Mouse (Mus musculus) naive thymus-derived CD4-positive, alpha-beta T cell, adult 5 months (primary cell): ENCODE measurements around the gene Rhbdl3. TPM values are rescaled to one million over a fixed set of nuclear protein-coding genes. Genes with fewer than 3 reads are reported as not detected.

Experiments
- polyA plus RNA-seq: library from polyadenylated mRNA; unstranded; fragments of 100-300 nt; shearing (Covaris generic); gene quantifications from one replicate; pipeline ENCODE4 v1.2.1, GENCODE M21; 2017

The Rhbdl3 gene
- 1.6 TPM for polyA plus RNA-seq

DNA sequence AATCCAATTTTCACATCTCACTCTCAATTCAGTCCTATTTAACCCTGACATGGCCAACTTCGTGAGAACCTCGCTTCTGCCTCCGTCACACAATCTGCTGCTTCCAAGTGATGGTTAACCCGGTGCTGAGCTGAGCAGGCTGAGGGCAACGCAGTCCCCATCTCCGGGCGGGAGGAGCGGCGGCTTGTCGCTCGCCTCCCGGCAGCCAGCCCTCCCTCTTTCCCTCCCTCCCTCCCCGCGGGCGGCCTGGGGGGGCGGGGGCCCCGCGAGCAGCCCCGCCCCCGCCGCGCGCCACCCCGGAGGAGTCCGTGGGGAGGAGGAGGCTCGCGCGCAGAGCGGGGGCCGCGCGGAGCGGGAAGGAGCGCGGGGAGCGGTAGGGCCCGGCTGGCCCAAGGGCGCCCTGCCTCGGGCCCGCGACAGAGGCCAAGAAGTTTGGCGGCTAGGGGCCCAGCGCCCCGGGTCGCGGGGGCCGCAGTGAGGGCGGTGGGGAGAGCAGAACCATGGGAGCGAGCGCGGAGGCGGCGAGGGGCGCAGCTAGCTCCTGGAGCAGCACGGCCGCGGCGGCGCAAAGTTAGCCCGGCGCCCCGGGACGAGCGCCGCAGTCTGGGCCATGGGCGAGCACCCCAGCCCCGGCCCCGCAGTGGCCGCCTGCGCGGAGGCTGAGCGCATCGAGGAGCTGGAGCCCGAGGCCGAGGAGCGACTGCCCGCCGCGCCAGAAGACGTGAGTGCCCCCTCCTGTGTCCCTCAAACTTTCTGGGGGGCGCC lies at the start of gene Rhbdl3:
Rhbdl3 (plus strand) TSS at position 362 of the 765 bp plus-strand sequence.

DNA sequence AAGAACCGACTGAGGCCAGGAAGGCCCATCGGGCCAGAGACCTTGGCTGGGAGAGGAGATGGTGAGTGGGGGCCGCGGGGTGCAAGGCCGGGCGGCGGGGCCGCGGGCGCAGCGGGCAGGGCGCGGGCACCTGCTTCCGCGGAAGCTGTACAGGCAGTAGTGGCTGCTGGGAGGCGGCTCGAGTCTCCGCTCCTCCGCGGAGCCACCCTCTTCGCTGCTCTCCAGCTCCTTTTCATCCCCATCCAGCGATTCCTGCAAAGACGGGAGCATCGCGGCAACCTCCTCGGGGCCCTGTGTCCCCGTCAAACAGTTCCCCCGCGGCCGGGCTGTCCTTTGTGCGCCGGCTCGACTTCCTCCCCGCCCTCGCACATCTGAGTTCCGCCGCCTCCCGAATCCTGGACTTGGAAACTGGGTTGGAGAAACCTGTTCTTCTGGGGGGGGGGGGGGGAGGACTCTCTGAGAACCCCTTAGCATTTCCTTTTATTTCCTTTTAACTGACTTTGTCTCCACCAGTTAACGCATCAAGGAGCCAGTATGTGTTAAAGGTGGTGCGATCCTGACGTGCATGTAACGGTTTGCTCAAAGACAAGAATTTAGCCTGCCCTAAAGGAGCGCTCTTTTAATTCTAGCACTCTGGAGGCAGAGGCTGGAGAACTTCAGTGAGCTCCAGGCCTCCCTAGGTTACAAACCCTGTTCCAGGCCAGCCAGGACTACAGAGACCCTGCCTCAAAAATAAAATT lies 77.2 kb downstream of the Rhbdl3 start, which contains the start of gene 5730455P16Rik:
5730455P16Rik (minus strand) TSS at position 323 of the 740 bp plus-strand sequence.

DNA sequence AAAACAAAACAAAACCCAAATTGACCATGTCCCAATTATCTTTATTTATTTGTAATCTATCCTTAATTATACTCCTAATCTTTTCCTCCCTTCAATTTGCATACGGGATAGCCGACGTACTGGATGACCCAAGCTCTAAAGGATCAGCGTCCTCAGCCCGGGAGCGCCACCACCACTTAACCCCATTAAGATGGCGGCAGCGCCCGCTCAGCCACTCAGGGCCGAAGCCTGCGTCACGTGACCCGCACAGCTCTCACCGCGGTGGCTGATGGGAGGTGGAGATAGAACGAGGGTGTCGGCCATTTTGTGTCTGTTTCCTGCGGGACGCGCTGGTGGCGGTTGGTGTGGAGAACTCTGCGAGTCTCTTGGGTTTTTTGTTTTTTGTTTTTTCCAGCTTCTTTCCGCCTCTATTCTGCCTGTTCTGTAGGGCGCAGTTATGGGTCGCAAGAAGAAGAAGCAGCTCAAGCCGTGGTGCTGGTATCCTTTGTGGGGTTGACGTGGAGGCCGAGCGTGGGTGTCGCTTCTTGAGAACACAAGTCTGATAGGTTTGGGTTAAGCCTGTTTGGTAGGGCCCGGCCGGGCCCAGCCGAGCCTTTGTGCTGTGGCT lies 82.4 kb downstream of the Rhbdl3 start, which contains the start of gene Zfp207:
Zfp207 (plus strand) TSS at position 261 of the 607 bp plus-strand sequence.

Other genes starting within 250 kb of the Rhbdl3 start
- gene Crlf3, start 219.9 kb upstream of the Rhbdl3 start, polyA plus RNA-seq: 775 TPM
- 2.8 TPM for gene Atad5, start 211.5 kb upstream of the Rhbdl3 start, polyA plus RNA-seq
- 5.9 TPM for gene Tefm, start 158.7 kb upstream of the Rhbdl3 start, polyA plus RNA-seq
- not detected for gene Adap2, start 146.8 kb upstream of the Rhbdl3 start, polyA plus RNA-seq
- 2.1 TPM for gene Rnf135, start 117.1 kb upstream of the Rhbdl3 start, polyA plus RNA-seq
- 54.1 TPM for gene Rhot1, start 91.9 kb upstream of the Rhbdl3 start, polyA plus RNA-seq
- gene 5730455P16Rik, start 77.1 kb downstream of the Rhbdl3 start, polyA plus RNA-seq: 10.0 TPM
- gene Zfp207, start 82.4 kb downstream of the Rhbdl3 start, polyA plus RNA-seq: 154 TPM
- gene Psmd11, start 127.7 kb downstream of the Rhbdl3 start, polyA plus RNA-seq: 147 TPM
- gene Cdk5r1, start 176.1 kb downstream of the Rhbdl3 start, polyA plus RNA-seq: 0.40 TPM